Mouse (Mus musculus): ENCODE results near the gene Mapkap1. TPM values are rescaled to one million over a fixed set of nuclear protein-coding genes. Genes with fewer than 3 reads are reported as not detected.

Gene Mapkap1
- polyA plus RNA-seq, 1 experiment = 49.4 TPM

- no peaks in the 10 kb centered on the region for H3K27me3 ChIP-seq (replicated peaks; ENCODE audit: control insufficient read depth, insufficient read depth, low read length)
- no peak for TF ChIP-seq POLR2A (IDR thresholded peaks at IDR 0.05; ENCODE audit: low read depth, low read length)
- no peak for DNase-seq
- peaks cover 9% of the 10 kb centered on the region; the same call in 1 of the 2 replicates for H3K4me1 ChIP-seq (ENCODE audit: control insufficient read depth, insufficient read depth, low read length)
- H3K27ac ChIP-seq (ENCODE audit: insufficient read depth, low read depth, low read length) = no peak overlapping the region
- no peak overlapping the region for H3K4me3 ChIP-seq (ENCODE audit: insufficient read depth, low read depth, low read length)
- no peaks in the 10 kb centered on the region for H3K36me3 ChIP-seq (ENCODE audit: control insufficient read depth, insufficient read depth, low read length)
Measured at GRCm38 (mm10) chr2:34528491-34528890, 121.9 kb downstream of the Mapkap1 start.

GRCm38 (mm10) chr2:34530042-34530441 is 123.5 kb downstream of the Mapkap1 start:
- no peak for DNase-seq
- peak; percentile 36 for TF ChIP-seq CTCF (conservative IDR thresholded peaks at IDR 0.05; ENCODE audit: insufficient read depth, insufficient read length, low read depth, low read length)
- no peak for TF ChIP-seq POLR2A (IDR thresholded peaks at IDR 0.05; ENCODE audit: low read depth, low read length)
- Histone ChIP-seq H3K4me3 (ENCODE audit: insufficient read depth, low read depth, low read length) (no peak overlapping the region), H3K4me1 (ENCODE audit: control insufficient read depth, insufficient read depth, low read length) (peaks cover 6% of the 10 kb centered on the region; the same call in 1 of the 2 replicates), H3K27me3 (replicated peaks; ENCODE audit: control insufficient read depth, insufficient read depth, low read length) (no peaks in the 10 kb centered on the region), H3K27ac (ENCODE audit: insufficient read depth, low read depth, low read length) (no peak overlapping the region), H3K36me3 (ENCODE audit: control insufficient read depth, insufficient read depth, low read length) (no peaks in the 10 kb centered on the region; the same call in 1 of the 2 replicates)
- 67% methylated on average over 3 of the region's 3 CpGs for WGBS

DNA sequence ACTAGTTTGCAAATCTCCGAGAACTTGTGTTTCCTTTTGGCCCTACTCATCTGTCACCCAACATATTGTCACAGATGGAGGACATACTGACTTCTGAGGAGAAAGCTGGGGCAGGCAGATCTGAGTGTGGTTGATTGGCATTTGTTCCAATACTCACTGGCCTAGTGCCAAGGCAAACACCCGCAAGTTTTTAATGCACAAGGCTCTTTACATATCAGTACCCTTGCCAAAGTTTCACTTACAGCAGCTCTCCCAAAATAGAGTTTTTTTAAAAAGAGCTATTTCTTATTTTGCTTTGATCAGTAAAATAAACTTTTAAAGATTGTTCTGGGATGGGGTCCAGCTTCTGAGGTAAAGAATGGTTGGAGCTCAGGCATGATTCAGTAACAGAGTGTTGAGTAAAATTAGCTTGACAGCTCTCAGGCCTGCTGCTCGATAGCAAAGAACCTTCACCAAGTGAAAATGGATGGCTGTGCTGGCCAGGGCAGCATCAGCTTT is 125.3 kb downstream of the Mapkap1 start:
- H3K27me3 ChIP-seq (replicated peaks; ENCODE audit: control insufficient read depth, insufficient read depth, low read length) = no peaks in the 10 kb centered on the region
- peaks cover 6% of the 10 kb centered on the region; the same call in 1 of the 2 replicates for H3K4me1 ChIP-seq (ENCODE audit: control insufficient read depth, insufficient read depth, low read length)
- H3K4me3 ChIP-seq (ENCODE audit: insufficient read depth, low read depth, low read length) = no peak overlapping the region
- no peak for TF ChIP-seq CTCF (conservative IDR thresholded peaks at IDR 0.05; ENCODE audit: insufficient read depth, insufficient read length, low read depth, low read length)
- no peak for TF ChIP-seq POLR2A (IDR thresholded peaks at IDR 0.05; ENCODE audit: low read depth, low read length)
- WGBS = 43% methylated on average over 3 of the region's 3 CpGs
- no peaks in the 10 kb centered on the region; the same call in 1 of the 2 replicates for H3K36me3 ChIP-seq (ENCODE audit: control insufficient read depth, insufficient read depth, low read length)
- no peak for DNase-seq
- no peak overlapping the region for H3K27ac ChIP-seq (ENCODE audit: insufficient read depth, low read depth, low read length)

- WGBS = 90% methylated on average over 1 of the region's 1 CpGs
- Histone ChIP-seq H3K36me3 (ENCODE audit: control insufficient read depth, insufficient read depth, low read length) (no peaks in the 10 kb centered on the region; the same call in 1 of the 2 replicates), H3K27ac (ENCODE audit: insufficient read depth, low read depth, low read length) (no peak overlapping the region)
Measured at GRCm38 (mm10) chr2:34532394-34532793, 125.8 kb downstream of the Mapkap1 start.

DNA sequence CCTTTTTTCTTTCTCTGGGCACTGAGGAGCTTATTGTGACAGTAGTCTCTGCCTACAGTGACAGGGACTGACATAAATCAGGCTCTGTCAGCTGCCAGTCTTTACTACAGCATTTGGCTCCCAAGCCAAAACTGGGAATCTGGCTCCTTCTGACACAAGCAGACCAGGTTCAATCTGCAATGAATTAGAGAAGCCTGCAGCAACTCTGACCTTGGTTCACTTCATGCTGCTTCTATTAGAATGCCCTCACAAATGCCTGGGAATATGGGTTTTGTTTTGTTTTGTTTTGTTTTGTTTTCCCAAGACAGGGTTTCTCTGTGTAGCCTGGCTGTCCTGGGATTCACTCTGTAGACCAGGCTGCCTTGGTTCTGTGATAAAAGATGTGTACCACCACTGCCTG is 126.7 kb downstream of the Mapkap1 start:
- no peak for DNase-seq
- Histone ChIP-seq H3K27me3 (replicated peaks; ENCODE audit: control insufficient read depth, insufficient read depth, low read length) (no peaks in the 10 kb centered on the region), H3K4me1 (ENCODE audit: control insufficient read depth, insufficient read depth, low read length) (peaks cover 4% of the 10 kb centered on the region; the same call in 1 of the 2 replicates), H3K4me3 (ENCODE audit: insufficient read depth, low read depth, low read length) (no peak overlapping the region), H3K27ac (ENCODE audit: insufficient read depth, low read depth, low read length) (no peak overlapping the region), H3K36me3 (ENCODE audit: control insufficient read depth, insufficient read depth, low read length) (no peaks in the 10 kb centered on the region; the same call in 1 of the 2 replicates)
- TF ChIP-seq CTCF (conservative IDR thresholded peaks at IDR 0.05; ENCODE audit: insufficient read depth, insufficient read length, low read depth, low read length) = no peak
- TF ChIP-seq POLR2A (IDR thresholded peaks at IDR 0.05; ENCODE audit: low read depth, low read length) = no peak

More at GRCm38 (mm10) chr2:34532394-34532793, 125.8 kb downstream of the Mapkap1 start:
- DNase-seq = no peak
- H3K4me3 ChIP-seq (ENCODE audit: insufficient read depth, low read depth, low read length) = no peak overlapping the region
- peaks cover 4% of the 10 kb centered on the region; the same call in 1 of the 2 replicates for H3K4me1 ChIP-seq (ENCODE audit: control insufficient read depth, insufficient read depth, low read length)
- no peaks in the 10 kb centered on the region for H3K27me3 ChIP-seq (replicated peaks; ENCODE audit: control insufficient read depth, insufficient read depth, low read length)
- TF ChIP-seq CTCF (conservative IDR thresholded peaks at IDR 0.05; ENCODE audit: insufficient read depth, insufficient read length, low read depth, low read length) (no peak), POLR2A (IDR thresholded peaks at IDR 0.05; ENCODE audit: low read depth, low read length) (no peak)

GRCm38 (mm10) chr2:34534996-34535395 is 128.4 kb downstream of the Mapkap1 start:
- Histone ChIP-seq H3K4me3 (ENCODE audit: insufficient read depth, low read depth, low read length) (no peak overlapping the region), H3K27me3 (replicated peaks; ENCODE audit: control insufficient read depth, insufficient read depth, low read length) (no peaks in the 10 kb centered on the region), H3K27ac (ENCODE audit: insufficient read depth, low read depth, low read length) (no peak overlapping the region), H3K36me3 (ENCODE audit: control insufficient read depth, insufficient read depth, low read length) (no peaks in the 10 kb centered on the region; the same call in 1 of the 2 replicates), H3K4me1 (ENCODE audit: control insufficient read depth, insufficient read depth, low read length) (peaks cover 4% of the 10 kb centered on the region; the same call in 1 of the 2 replicates)
- TF ChIP-seq POLR2A (IDR thresholded peaks at IDR 0.05; ENCODE audit: low read depth, low read length) = no peak
- TF ChIP-seq CTCF (conservative IDR thresholded peaks at IDR 0.05; ENCODE audit: insufficient read depth, insufficient read length, low read depth, low read length) = no peak
- 53% methylated on average over 12 of the region's 12 CpGs for WGBS
- peak; percentile 38 for DNase-seq

DNA sequence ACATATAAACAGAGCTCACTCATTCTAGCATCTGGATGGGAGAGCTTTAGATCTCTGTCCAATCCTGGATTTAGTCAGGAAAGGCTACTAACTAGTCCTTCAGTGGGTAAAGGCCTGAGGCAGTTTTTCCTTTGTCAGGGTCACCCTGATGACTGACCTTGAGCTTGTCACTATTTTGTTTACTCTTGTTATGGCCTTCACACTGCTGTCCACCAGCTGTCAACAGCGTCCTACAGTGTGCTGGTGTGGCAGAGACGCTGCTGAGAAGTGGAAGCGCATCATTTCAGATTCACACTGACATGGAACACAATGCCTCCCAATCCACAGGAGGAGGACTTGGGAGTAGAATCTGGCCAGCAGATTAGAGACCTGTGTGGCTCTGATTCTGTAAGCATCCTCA is 130.8 kb downstream of the Mapkap1 start:
- H3K4me1 ChIP-seq (ENCODE audit: control insufficient read depth, insufficient read depth, low read length) = peaks cover 4% of the 10 kb centered on the region; the same call in 1 of the 2 replicates
- TF ChIP-seq CTCF (conservative IDR thresholded peaks at IDR 0.05; ENCODE audit: insufficient read depth, insufficient read length, low read depth, low read length) (no peak), POLR2A (IDR thresholded peaks at IDR 0.05; ENCODE audit: low read depth, low read length) (no peak)
- H3K4me3 ChIP-seq (ENCODE audit: insufficient read depth, low read depth, low read length) = no peak overlapping the region
- no peak overlapping the region for H3K27ac ChIP-seq (ENCODE audit: insufficient read depth, low read depth, low read length)
- H3K27me3 ChIP-seq (replicated peaks; ENCODE audit: control insufficient read depth, insufficient read depth, low read length) = no peaks in the 10 kb centered on the region
- DNase-seq = no peak
- no peaks in the 10 kb centered on the region; the same call in 1 of the 2 replicates for H3K36me3 ChIP-seq (ENCODE audit: control insufficient read depth, insufficient read depth, low read length)
- WGBS = 89% methylated on average over 3 of the region's 3 CpGs
